Mouse (Mus musculus) frontal cortex, postnatal 25 days (tissue): ENCODE results near the gene Glt28d2.

Source experiments
- DNase-seq, 2 experiments: peaks; one replicate each; pipeline ENCODE4 v3.0.0; 2022; ENCODE audit warnings: low spot score in 2 of 2

The Glt28d2 gene

GRCm38 (mm10) chr3:85827283-85827682 lies 60.0 kb downstream of the Glt28d2 start:
- DNase-seq: no peak

GRCm38 (mm10) chr3:85820839-85821548 lies 66.3 kb downstream of the Glt28d2 start:
- no peak for DNase-seq
